In the genomic region with DNA sequence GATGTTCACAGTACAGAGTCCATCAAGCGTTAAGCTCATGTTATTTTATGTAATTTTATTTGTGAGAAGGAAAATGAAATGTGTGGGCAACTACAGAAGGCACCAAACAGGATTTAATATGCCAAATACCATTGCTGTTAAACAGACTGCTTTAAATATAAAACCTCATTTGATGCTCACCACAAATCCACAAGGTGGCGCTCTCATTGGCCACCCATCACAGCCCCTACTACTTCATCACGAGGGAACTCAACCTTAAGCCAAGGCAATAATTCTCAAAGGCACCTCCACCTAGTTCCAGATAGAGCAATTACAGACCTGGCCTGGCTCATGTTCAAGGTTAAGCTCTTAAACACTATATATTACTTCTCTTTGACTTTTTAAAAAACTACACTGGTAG, we compare ENCODE assay signal across 14 mouse cellular contexts.
DNase-seq lines count a peak whose midpoint lies in the region.
"Had no signal": no experiment of that assay in that cellular context is flagged by ENCODE, and none has a peak within 500 bp of the region (broad histone marks: within the 10 kb centered on the region; RNA-seq: fewer than 3 reads in every experiment).

No protein-coding gene starts in this region.

- 33% methylated on average over 3 of the region's 3 CpGs for WGBS in heart, embryonic 10.5 days

- no peak overlapping the region for H3K27ac ChIP-seq in heart, embryonic 10.5 days
- H3K27ac ChIP-seq: limb, embryonic 12.5 days; midbrain, embryonic 12.5 days; neural tube, embryonic 12.5 days had no signal

- DNase-seq in kidney, postnatal 10 days, result peak; percentile 5
- no peak for DNase-seq in kidney, adult 18-20 months
- DNase-seq in retina, postnatal 1 day, result peak; percentile 11
- DNase-seq in retina, embryonic 14.5 days (ENCODE audit: low spot score), result no peak
- DNase-seq in R1 (ENCODE audit: low read depth, low spot score), result peak; percentile 35
- DNase-seq in spleen, postnatal 10 days (ENCODE audit: low spot score in 2 of 2), result no peak
- no peak for DNase-seq in heart, embryonic 10.5 days (ENCODE audit: low spot score)
- DNase-seq: adrenal gland, postnatal 14 days; kidney, adult 2 months; spleen, adult 18-20 months; thymus, adult 18-20 months had no signal

- no peak overlapping the region for H3K4me3 ChIP-seq in heart, embryonic 10.5 days
- H3K4me3 ChIP-seq: limb, embryonic 12.5 days; midbrain, embryonic 12.5 days; neural tube, embryonic 12.5 days had no signal

- H3K4me1 ChIP-seq in heart, embryonic 10.5 days, result no peaks in the 10 kb centered on the region
- H3K4me1 ChIP-seq: limb, embryonic 12.5 days; midbrain, embryonic 12.5 days; neural tube, embryonic 12.5 days had no signal

- no peaks in the 10 kb centered on the region for H3K27me3 ChIP-seq in heart, embryonic 10.5 days (ENCODE audit: insufficient read depth, poor library complexity, severe bottlenecking)
- H3K27me3 ChIP-seq: limb, embryonic 12.5 days; midbrain, embryonic 12.5 days; neural tube, embryonic 12.5 days had no signal

- no peaks in the 10 kb centered on the region for H3K9me3 ChIP-seq in heart, embryonic 10.5 days
- H3K9me3 ChIP-seq: limb, embryonic 12.5 days; midbrain, embryonic 12.5 days; neural tube, embryonic 12.5 days had no signal

- H3K36me3 ChIP-seq in heart, embryonic 10.5 days, result no peaks in the 10 kb centered on the region
- H3K36me3 ChIP-seq: limb, embryonic 12.5 days; midbrain, embryonic 12.5 days; neural tube, embryonic 12.5 days had no signal

Comparison
In these comparisons a context has a peak if more than half of its experiments do, and no peak if none do; other contexts are left out.
1. DNase-seq: peak in kidney, postnatal 10 days (single experiment), retina, postnatal 1 day (single experiment) and R1 (single experiment); none in kidney, adult 18-20 months (single experiment), retina, embryonic 14.5 days (single experiment), spleen, postnatal 10 days (0 of 2) and heart, embryonic 10.5 days (single experiment).